Mouse (Mus musculus): Measurements from ENCODE around the gene Opn1mw.
A peak's percentile ranks its signal among the peaks of the same experiment; 100 is the strongest.
"Not testable (repeated sequence)": the region's sequence is repeated elsewhere in the genome, so short reads cannot be mapped to it uniquely, and the experiment has no call there.

Gene Opn1mw

DNA sequence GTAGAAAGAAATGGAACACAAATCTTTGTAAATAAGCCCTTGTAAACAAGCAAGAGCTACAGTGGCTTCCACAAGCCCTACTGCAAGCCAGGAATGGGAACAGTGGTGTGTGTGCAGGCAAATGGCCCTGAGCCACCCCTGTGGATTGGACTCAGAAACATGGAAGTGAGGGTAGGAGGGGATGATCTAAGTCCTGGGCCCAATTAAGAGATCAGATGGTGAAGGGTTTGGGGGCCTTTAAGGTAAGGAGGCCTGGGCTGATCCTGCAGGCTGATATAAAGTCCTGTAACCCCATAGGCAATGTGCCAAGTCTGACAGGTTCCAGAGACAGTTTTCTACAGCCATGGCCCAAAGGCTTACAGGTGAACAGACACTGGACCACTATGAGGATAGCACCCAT lies at the start of gene Opn1mw:
Gene Opn1mw (plus strand): TSS at position 301 of the 400 bp plus-strand sequence.
- no peak for DNase-seq (ENCODE audit: low spot score in 2 of 2)

DNA sequence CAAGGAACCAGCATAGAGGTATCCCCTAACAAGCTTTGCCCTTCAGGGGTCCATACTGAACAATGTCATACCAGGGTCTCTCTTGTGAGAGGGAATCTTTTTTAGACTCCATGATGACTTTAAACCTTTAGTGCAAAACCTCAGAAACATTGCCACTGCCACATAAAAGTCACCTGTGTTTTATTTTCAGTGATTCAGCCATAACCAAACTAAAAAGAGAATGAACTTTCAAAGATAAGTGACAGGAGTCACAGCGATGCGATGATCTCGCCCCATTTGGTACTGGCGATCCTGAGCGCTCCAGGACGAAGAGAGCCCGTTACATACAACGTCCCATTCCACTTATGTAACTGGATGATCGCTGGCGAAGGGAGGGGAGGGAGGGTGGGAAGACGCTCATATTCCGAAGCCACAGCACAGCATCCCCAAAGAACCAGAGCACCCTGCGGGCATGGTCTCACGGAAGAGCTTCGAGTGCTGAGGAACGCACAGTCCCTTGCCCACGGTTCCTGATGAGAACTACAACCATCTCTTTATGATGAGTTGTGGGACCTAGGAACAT lies 42.9 kb upstream of the Opn1mw start:
- no peak for DNase-seq (ENCODE audit: low spot score in 2 of 2)

DNA sequence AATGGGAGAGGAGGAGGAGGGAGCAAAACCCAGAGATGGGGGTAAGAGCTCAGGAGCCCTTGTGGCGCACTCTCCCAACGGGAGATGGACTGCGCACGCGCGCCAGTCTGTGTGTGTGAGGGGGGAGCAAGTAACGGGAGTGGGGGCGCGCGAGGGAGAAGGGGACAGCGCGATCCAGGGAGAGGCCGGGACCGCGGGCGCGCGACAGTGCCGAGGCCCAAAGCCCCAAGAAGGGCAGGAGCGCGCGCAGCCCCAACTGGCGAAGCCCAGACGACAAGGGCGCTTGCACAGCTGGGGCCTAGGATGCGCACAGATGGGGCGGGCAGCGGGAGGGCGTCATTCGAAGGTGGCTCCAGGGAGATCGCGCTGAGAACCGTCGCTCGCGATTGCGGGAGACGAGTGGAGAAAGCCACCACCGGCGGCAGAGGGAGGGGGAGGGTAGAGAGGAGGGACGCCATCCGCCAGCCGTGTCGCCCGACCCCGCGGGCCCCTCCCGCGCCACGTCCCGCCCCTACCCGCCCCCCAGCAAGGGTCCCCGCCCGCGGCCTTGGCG lies 42.2 kb upstream of the Opn1mw start:
- DNase-seq (ENCODE audit: low spot score in 2 of 2) = peak; percentile 86 to 87

DNA sequence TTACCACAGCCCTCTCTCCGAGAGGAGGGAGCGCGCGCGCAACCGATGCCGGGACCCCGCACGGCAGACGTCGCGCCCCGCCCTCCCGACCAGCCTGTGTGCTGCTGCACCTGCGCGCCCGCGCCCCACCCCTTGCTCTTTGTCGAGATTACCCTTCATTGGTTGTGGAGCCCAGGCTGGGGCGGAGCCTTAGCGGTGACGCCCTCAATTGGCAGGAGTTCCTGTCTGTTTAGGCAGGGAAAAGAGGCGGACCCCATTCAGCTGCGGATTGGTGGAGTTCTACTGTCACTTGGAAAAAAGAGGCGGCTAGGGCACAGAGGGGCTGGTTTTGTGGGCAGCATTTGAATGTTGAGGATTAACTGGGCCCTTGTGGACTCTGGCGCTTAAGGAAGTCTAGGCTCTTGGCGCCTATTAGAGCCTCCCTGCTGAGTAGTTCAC lies 41.6 kb upstream of the Opn1mw start:
- peak; percentile 98 to 99 for DNase-seq (ENCODE audit: low spot score in 2 of 2)

DNA sequence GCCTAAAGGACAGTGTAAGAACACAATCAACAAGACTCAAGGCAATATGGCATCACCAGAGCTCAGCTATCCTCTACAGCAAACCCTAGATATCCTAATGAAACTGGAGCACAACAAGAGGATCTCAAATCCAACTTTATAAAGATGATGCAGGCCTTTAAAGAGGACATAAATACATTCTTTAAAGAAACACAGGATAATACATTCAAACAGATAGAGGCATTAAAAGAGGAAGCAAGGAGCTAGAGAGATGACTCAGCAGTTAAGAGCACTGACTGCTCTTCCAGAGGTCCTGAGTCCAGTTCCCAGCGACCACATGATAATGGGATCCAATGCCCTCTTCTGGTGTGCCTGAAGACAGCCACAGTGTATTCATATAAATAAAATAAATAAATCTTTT lies 32.1 kb upstream of the Opn1mw start:
- no peak for DNase-seq (ENCODE audit: low spot score in 2 of 2)

DNA sequence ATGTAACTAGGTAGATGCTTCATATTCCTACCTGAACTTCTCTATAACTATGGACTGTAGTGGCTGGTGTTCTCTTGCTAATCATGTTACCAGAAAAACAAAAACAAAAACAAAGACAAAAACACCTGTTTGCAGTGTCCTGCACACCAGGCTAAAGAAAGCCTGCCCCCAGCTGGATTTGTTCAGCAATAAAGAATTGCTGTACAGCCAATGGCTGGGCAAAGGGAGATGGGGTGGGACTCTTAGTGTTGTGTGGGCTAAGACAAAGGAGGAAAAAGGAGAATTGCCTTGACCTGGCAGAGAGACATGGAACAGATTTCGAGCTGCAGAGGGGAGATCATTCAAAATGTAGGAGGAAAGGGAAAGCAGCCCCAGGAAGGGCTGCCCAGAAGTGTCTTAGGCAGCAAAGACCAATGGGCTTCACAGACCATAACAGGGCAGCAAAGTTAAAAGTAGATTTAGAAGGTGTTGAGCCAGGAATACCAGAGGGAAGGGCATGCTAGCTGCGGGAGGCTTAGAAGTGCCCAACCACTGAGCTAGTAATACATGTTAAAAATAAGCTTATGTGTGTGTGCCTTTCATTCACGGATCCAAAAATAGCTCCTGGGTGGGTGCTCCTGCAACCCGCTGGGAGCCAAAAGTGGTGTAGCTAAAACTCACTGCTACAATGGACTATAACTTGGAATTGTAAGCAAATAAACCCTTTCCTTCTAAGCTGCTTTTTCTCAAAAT lies 23.6 kb upstream of the Opn1mw start:
- DNase-seq (ENCODE audit: low spot score in 2 of 2) = peak in 1 of 2 experiments; percentile 31

DNA sequence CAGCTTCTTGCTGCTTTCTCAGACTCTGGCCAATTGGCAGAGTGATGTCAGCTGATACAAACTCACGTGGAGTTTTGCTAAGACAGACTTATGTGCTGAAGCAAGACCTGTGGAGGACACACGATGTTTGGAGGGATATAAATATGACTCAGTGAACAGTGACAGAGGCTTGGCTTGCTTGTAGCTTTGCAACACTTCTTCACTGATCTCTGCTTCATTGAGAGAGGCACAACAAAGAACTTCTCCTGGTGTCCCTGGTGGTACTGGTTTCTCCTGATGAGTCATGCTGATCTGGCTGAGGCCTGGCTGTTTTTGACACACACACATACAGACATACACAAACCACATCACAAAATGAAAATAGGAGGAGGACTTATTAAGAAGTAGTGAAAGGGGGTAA lies 21.3 kb upstream of the Opn1mw start:
- no peak for DNase-seq (ENCODE audit: low spot score in 2 of 2)

DNA sequence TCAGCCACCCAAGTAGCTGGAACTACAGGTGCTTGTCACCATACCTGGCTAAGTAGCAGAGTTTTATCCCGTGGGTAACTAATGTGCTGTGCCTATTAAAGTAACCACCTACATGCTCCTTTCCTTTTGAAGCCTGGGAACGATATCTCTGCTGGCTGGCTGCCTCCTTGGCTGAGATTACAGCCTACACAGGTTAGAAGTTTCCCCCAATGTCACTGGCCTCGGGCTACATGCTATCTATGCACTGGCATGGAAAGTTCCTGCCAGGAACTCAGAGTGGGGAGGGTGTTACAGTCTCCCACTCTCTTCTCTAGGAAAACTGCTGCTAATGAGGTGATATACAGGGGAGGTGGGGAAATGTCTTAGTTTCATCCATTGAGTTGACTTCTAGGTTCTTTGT lies 18.5 kb upstream of the Opn1mw start:
- no peak for DNase-seq (ENCODE audit: low spot score in 2 of 2)

DNA sequence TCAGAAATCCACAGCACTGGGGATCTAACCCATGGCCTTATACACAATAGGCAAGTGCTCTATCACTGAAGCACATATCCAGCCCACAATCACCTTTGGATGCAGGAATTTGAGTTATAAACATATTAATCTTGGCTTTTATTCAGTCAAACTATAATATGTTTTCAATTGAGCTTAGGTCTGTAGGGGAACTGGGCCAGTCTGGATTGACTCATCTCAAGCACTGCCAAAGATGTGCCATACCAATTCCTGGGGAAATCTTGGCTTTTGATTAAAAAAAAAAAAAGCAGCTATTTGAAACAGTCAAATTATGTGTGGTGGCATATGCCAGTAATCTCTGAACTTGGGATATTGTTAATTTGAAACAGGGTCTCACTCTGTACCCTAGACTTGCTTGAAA lies 13.2 kb upstream of the Opn1mw start:
- no peak for DNase-seq (ENCODE audit: low spot score in 2 of 2)

DNA sequence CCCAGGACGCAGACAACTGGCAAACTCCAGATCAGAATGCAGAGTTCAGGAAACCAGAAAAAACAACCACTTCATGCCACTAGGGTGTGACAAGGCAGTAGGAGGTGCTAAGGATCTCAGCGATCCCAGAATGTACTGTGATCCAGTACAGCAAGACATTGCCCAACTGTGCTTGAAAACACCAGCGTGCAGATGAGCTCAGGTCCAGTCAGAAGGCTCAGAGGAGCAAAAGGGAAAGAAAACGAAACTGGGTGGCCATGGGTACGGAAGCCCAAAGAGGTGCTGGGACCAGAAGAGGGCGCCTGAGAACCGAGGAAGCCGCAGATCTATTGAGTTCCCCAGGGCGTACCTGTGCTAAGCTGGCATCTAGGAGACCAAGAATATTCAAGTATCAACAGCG lies 11.8 kb upstream of the Opn1mw start:
- DNase-seq (ENCODE audit: low spot score in 2 of 2) = peak; percentile 39 to 58

DNA sequence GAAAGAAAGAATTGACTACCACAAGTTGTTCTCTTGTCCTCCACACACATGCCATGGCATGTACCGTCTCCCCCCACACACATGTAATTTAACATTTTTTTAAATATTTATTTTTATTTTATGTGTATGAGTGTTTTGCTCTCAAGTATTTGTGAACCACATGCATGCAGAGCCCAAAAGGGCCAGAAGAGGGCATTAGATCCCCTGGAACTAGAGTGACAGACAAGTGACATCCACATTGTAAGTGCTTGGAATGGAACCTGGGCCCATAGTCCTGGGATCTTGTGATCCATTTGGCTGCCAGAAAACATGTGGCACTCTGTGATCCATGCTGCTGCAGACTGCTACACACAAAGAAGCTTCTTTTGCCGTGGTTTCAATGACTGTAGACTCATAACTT lies 2.3 kb upstream of the Opn1mw start:
- no peak for DNase-seq (ENCODE audit: low spot score in 2 of 2)

DNA sequence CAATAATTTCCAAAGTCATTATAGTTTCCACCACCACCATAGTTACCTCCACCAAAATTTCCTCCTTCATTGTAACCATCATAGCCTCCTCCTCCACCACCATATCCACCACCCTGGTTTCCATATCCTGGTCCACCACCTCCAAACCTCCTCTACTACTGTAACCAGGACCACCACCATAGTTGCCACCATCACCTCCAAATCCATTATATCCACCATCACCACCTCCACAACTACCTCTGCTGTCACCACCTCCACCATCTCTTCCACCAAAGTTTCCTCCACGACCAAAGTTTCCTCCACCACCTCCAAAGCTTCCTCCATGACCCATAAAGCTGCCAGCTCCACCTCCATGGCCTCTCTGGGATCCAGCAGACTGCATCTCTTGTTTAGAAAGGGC lies 8.0 kb downstream of the Opn1mw start, which contains the start of gene Mecp2:
Gene Mecp2 (minus strand): TSS at position 101 of the 400 bp plus-strand sequence.
- not testable (repeated sequence) for DNase-seq (ENCODE audit: low spot score in 2 of 2)

DNA sequence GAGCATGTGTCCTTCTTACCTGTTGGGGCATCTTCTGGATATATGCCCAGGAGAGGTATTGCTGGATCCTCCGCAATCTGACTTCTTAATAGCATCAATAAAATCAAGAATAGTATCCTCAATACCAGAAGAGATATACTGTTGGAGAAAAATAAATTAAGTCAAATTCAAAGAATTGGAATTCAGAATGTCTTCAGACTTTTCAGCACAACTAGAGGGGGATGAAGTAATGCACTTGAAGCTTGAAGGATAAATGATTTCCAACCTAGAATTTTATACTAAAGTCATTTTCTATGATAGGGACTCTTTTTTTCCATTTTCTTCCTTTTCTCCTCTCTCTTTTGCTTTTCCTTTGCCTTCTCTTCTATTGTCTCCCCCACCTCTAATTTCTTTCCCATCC lies 40.5 kb downstream of the Opn1mw start, which contains the start of gene Tex28:
Gene Tex28 (minus strand): TSS at position 101 of the 400 bp plus-strand sequence.
- DNase-seq (ENCODE audit: low spot score in 2 of 2) = no peak

DNA sequence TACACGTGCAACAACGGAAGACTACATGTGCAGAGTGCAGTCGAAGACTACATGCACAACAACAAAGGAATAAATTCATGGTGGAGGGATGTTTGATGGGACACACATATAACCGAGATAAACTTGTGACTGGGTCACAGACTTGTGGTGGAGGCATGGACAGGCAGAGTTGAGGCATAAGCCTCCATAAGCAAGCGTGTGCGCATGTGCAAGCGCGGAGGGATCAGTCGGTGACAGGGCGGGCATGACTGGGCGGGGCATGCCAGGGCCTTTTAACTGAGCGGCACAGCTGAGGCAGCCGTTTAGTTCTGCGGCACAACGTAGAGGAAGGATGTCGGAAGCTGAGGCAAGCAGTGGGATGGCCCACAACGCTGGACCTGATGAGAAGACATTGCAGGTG lies 49.7 kb downstream of the Opn1mw start, which contains the start of gene Tktl1:
Gene Tktl1 (plus strand): TSS at position 301 of the 400 bp plus-strand sequence.
- no peak for DNase-seq (ENCODE audit: low spot score in 2 of 2)

All from right cerebral cortex, postnatal 10 days (tissue).